Mouse (Mus musculus) kidney, postnatal 4 days (tissue): ENCODE measurements around the gene Cxcr1.
"Not testable (repeated sequence)": the region's sequence is repeated elsewhere in the genome, so short reads cannot be mapped to it uniquely, and the experiment has no call there.

ENCODE experiments used
- DNase-seq, 2 experiments: peaks; one replicate each; pipeline ENCODE4 v3.0.0; 2021; ENCODE audit warnings: mixed read lengths in 2 of 2

Cxcr1 gene

DNA sequence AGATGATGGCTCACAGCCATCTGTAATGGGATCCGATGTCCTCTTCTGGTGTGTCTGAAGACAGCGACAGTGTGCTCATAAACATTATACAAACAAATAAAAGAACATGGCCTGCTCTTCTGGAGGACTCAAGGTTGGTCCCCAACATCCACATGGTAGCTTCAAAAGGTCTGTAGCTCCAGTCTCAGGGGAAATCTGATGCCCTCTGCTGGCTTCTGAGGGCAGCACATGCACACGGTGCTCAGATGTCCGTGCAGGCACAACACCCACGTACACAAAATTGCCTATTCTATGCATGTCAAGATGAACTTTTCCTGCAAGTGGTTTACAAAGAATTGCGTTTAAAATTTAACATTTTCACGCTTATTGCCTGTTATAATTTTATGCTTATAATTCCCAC, 1.5 kb upstream of the Cxcr1 start:
- DNase-seq = peak; percentile 41 to 58

DNA sequence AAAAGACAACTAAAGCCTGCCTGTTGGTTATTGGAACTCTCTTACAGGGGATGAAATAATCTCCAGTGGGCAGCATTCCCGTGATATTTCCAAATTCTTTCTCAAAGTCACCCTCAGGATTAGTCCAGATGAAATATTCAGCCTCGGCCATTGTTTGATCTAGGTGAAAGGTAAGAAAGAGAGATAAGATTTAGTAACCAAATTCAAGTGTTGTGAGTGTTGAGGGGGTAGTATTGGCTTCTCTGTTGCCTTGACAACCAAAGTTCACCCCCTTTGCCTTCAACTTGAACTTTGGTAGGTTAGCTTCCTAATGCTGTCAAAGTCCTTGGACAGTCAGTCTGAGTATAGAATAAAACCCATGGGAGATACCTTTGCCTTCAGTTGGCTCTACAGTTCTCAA, 1.7 kb downstream of the Cxcr1 start:
- no peak for DNase-seq

DNA sequence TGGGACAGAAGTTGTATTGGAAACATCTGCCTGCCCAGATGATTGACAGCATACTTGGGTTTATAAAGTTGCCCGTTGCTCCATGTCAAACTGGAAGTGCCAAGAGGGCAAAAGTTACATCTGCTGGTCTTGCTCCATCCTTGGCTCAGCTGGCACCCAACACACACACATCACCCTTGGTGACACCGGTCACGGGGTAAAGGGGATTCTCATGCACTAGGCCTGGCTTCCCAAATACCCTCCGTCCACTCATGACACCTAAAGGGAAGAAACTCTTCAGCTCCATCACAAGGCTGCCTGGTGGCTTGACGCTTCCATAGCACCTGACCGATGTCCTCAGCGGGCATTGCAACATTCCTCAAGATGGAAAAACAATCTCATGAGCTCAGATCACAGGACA, 4.0 kb downstream of the Cxcr1 start:
- DNase-seq = no peak

DNA sequence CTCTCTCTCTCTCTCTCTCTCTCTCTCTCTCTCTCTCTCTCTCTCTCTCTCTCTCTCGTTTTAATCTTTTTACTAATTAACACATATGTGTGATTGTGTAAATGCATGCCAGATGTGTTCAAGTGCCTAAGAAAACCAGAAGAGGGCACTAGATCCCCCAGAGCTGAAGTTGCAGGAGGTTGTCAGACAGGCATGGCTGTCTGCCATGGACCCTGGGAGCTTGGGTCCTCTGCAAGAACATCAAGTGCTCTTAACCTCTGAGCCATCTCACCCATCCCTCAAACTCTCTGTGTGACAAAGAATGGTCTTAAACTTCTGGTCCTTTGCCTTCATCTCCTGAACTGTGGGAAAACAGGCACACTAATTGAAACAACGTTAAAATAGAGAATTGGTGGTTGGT, 11.4 kb downstream of the Cxcr1 start:
- no peak for DNase-seq

DNA sequence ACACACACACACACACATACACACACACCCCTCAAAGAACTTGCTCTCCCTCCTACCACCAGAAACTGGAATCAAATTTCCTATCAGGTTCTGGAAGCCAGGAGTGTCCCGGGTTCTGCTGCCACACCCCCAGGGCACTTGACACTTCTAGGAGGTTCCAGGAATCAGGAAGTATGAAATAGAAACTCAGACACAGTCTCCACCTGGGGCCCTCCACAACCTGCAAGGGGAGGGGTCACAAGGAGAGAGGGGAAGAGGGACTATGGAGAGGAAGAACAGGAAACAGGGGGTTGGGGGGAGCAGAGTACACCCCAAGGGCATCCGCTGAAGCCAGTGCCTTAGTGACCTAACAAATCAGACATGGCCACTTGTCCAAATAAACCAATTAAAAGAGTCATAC, 13.0 kb downstream of the Cxcr1 start:
- no peak for DNase-seq

DNA sequence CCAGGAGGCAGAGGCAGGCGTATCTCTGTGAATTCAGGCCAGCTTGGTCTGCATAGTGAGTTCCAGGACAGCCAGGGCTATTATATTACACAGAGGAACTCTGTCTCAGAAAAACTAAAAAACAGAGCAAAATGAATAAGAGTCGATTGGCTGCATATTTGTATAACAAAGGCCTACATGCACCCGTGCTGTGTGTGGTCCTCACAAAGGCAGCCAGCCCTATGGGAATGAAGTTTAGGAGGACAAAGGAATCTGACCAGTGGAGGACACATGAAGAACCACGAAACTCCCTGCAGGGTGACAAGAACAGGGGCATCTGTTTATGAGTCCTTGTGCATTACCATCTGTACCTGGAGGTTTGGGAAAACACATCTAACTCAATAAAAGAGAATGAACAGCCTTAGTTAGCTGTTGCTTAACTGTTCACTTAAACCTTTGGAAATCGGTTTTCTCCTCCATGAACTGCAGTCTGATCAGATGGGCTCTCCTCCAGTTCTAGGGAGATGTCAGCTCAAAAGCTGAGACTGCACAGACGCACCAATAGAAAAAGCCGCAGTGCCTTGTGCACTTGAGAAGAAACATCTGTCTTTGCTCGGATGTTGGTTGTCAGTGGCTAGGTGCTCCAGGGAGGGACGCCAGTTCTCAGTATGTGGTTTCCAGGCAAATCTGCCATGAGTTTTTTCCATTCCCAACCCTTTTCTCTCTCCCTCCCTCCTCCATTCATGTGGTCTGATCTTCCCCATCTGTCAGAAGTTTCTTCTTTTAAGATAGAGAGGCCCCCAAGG, 14.6 kb downstream of the Cxcr1 start:
- peak; percentile 31 to 39 for DNase-seq

DNA sequence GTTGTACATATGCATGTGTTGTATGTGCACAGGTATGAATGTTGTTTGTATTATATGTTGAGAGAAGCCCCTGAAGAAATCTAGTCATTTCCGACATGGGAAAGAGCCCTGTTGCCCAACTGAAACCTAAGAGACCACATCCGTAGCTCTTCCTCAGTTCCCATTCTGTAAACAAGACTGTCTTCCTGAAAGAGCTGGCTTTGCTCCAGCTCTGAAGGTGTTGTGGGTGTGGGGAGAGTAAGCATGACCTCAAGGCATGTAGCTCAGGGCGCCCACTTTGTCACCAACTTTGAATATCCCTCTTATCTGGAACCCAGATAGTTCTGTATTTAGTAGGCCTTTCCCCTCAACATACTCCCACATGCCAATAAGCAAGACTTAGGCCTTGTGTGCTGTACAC, 15.8 kb downstream of the Cxcr1 start:
- no peak for DNase-seq

DNA sequence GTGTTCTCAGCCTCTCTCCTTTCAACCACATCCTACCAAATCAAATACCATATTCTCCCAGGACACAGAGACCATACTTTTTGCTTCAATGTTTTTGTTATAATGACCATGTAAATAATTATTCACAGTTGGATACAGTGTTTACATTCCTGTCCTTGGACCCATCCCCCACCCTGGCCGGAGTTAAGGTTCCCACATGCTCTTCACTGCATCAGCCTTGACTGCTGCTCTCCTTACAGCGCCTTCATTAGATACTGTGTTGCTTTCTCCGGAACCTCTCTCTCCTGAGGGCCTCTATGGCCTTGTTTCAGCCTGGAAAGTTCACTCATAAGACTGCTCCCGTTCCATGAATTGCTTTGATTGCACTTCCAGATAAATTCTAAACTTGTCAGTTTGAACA, 18.7 kb downstream of the Cxcr1 start:
- no peak for DNase-seq

DNA sequence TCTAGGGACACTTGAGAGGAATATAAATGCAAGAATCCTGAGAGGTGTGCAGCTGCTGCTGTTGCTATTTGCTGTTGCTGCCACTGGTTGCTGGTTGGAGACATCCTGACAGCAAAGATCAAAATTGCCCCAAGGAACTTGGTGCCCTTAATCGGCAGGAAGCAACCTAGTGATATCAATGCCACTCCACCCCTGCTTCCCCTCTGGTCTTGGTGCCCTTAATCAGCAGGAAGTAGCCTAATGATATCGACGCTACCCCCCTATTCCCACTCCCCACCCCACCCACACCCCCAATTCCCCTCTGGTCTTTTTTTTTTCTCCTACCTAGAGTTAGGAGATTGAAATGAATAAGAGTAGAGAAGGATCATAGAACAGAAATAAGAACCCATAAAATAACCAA, 21.7 kb downstream of the Cxcr1 start:
- DNase-seq = no peak

DNA sequence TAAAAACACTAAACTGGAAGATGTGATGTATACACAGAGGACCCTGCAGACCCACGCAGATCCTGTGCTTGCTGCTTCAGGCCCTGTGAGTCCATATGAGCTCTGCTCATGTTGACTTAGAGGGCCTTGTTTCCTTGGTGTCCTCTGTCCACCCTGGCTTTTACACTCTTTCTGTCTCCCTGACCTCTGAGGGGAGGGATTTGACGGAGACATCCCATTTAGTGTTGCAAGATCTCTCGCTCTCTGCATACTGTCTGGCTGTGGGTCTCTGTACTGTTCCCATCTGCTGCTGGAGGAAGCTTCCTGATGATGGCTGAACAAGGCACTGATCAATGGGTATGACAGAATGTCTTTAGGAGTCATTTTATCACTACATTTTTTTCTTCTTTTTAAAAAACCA, 24.7 kb downstream of the Cxcr1 start:
- DNase-seq = no peak

DNA sequence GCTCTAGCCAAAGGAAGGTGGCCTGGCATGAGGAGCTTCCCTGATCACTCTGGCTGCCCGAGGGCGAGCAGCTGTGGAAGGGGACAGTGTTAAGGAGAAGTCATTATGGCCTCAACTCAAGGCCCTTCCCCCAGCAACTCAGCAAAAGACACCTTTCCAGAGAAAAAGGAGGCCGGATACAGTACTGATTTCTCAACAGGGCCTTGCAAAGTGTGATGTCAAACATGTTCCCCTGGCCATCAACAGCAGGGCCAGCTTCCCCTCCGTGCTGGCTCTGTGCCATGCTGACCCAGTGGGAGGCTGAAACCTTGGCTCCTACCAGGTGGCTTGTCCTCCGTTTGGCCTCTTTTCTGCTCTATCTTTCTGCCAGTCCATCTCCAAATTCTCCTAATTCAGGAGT, 27.3 kb downstream of the Cxcr1 start:
- DNase-seq = no peak

DNA sequence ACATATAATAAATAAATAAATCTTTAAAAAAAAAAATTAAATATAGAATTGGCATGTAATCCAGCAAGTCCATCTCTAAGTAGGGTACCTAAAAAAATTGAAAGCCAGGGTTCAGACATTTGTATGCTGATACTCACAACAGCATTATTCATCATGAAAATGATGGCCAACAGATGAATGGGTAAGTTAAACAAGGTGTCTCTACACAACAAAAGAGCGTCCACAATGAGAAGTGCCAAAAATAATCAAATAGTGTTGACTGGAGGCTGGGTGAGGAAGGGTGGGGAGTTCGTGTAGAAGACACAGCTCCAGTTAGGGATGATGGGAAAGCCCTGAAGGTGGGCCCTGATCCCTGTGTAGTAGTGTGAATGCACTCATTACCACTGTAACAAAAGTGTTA, 34.4 kb downstream of the Cxcr1 start:
- DNase-seq = no peak

DNA sequence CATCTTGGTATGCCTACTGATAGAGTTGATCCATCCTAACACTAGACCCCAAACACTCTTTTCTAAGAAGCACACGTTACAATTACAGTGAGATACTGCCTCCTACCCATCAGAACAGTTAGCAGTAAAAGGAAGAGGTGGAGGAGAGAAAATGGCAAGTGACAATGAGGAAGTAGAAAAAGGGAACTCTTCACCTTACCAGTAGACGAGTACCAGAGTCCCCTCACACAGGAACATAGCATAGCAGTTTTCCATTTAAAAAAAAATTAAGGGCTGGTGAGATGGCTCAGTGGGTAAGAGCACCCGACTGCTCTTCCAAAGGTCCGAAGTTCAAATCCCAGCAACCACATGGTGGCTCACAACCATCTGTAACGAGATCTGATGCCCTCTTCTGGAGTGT, 34.8 kb downstream of the Cxcr1 start:
- not testable (repeated sequence) for DNase-seq

DNA sequence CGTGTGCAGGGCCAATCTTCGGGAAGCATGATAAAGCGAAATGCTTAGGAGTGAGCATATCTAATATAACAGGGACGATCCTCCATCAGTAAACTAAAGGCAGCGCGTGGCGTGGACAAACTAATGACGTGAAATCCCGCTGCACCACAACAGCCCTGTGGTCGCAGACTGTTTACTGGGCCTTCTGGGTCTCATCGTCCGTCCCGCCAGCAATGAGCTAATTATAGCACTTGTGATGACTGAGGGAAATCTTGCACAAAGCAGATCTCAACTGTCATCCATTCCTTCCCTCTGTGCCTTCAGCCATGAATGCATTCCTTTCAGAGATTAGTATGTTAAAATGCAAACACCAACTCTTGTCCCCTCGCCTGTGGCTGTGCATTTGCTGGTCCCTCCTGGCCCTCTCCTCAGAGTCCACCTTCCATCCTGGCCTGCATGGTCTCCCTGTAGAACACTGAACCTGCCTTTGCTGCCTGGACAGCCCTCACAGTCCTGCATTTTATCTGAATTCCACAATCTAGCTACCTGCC, 38.0 kb downstream of the Cxcr1 start:
- no peak for DNase-seq

DNA sequence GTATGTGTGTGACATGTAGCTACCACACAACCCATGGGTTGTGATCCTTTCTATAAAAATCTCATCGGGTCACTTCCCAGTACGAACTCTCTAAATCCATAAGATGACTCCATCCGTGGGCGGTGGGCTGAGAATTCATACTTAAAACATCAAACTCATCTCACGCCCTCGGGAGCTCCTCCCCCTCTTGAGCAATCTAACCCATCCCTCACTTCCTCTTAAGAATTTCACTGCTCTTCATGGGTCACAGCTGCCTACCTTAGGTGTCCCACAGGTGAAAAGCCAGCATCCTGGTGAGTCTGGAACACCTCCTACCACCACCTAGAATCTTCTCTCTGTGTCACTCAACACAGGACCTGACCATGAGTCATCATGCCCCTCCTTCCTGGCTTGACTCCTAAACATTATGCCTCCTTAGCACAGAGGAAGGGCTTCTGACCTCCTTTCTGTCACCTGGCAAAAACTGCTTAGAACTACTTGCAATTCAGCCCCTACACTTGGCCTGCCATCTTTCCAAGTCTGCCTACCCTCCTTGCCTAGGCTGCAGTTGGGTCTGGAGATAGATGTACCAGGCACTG, 38.9 kb downstream of the Cxcr1 start:
- no peak for DNase-seq

DNA sequence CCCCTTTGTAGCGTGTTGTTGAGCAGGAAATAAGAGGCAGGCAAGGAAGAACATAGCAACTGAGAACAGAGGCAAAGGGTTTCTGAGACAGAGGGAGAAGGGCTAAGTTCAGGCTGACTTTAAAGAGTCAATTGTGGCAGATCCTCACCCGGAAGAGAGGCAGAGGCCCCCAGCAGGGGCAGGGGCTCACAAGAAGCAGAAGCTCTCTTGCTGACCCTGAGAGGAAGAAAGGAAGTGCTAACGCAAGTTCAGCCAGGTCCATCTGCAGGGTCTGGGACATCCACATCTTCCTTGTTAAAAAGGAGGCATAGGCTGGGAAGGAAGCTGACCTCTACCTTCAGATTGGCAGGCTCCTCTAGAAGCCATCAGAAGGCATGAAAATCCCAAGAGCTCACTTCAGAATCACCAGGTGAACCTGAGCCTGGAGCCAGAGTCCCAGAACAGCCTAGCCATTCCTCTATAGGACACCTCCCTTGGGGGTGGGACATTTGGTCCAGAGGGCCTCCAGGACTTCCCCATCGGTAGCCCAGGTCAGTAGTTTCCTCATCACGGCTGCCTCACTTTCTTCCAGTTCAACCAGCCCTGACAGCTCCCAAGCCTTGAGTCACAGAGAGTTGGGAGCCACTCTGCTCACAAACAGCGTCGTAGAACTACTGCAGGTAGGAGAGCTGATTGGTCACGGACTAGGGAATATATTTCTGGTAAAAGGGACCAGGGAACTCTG, 40.8 kb downstream of the Cxcr1 start, which contains the start of gene Cxcr2:
TSS of gene Cxcr2 (plus strand) at position 529 of the 724 bp plus-strand sequence.
- DNase-seq = no peak

DNA sequence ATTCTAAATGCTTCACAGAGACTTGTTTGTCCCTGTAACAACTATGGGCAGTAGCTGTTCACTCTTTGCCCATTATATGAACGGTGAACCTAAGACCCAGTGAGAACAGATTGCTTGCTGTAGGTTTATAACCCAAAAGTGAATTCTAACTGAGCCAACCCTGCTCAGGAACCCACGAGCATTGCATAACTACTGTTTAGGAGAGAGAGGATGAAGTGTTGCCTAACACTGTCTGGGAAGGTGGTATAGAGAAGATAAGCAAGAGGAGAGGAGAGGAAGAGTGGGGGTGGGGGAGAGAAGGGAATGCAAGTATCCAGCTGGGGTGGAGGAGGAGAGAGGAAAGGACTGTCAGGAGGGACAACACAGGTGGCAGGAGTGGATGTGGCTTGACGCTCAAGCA, 43.3 kb downstream of the Cxcr1 start:
- no peak for DNase-seq

DNA sequence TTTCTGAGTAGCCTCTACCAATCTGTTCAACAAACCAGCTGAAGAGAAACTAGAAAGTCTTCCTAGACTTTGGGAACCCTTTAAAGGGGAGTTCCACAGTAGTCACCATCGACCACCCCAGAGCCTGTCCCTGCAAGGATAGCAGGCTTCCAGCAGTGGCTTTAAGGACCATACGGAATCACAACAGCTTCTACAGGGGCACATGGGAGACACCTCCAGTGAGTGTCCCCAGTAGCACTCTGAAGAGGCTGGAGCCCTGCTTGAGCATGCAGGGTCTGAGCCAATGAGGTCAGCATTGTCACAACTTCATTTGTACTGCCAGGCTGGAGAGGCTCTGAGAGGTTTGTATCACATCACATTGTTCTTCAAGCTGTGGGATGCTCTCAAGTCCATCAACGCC, 44.3 kb downstream of the Cxcr1 start:
- no peak for DNase-seq

DNA sequence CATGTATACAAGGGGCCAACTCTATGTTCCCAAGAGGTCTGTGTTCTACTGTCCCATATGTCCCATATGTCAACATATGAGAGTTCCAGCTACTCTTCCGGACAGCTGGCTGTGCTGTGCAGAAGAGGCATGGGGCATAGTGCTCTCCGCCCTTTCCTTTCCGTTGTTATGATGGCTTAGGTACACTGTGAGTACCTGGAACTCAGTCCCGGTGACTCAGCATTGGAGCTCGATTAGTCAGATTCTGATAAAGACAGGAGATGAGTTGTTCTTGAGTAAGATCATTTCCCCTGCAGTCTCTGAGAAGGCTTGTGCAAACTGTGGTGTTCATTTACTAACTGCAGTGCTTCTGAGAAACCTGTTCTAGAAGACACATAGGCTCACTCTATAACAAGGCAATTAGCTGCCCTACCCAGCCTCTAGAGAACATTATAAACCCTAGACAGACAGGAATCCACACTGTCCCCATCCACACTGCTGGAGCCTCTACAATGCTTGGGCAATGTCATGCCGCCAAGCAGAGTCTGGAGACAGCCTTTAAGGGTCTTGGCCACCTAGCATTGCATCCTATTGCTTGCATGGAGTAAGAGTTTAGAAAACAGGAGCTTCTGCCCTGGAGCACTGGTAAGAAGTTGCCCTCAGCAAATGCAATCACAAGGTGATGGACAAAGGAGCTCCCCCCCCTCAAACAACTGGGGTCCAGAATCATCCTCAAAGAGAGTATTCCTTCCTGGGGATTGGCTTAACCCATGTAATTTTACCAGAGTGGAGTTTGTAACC, 45.1 kb downstream of the Cxcr1 start:
- DNase-seq = no peak
